Mouse (Mus musculus): ENCODE measurements around the gene Ranbp3. TPM values are rescaled to one million over a fixed set of nuclear protein-coding genes. Genes with fewer than 3 reads are reported as not detected.
"Not testable (repeated sequence)": the region's sequence is repeated elsewhere in the genome, so short reads cannot be mapped to it uniquely, and the experiment has no call there.

Gene Ranbp3
- polyA plus RNA-seq (2015; fragmentation: Nextera tagmentation; extraction: Ambion mirVana), result 102 and 105 TPM in 2 replicates

- Histone ChIP-seq H3K9ac (peak within 1 kb of the TSS; percentile 97), H3K27me3 (peaks cover 5% of the 10 kb centered on the region), H3K9me3 (no peaks in the 10 kb centered on the region), H3K4me2 (replicated peaks) (peak within 1 kb of the TSS; percentile 84), H3K4me3 (peak within 1 kb of the TSS; percentile 96), H3K4me1 (peaks cover 31% of the 10 kb centered on the region), H3K27ac (peak within 1 kb of the TSS; percentile 88), H3K36me3 (peaks cover 30% of the 10 kb centered on the region)
- WGBS, result under 1% methylated on average over 62 of the region's 66 CpGs
- ATAC-seq (ENCODE audit: low FRiP score, low read depth), result peak; percentile 92
These were observed at the start of gene Ranbp3 for GRCm38 (mm10) chr17:56672941-56673646. Gene Ranbp3 (plus strand): TSS chr17:56673294.

DNA sequence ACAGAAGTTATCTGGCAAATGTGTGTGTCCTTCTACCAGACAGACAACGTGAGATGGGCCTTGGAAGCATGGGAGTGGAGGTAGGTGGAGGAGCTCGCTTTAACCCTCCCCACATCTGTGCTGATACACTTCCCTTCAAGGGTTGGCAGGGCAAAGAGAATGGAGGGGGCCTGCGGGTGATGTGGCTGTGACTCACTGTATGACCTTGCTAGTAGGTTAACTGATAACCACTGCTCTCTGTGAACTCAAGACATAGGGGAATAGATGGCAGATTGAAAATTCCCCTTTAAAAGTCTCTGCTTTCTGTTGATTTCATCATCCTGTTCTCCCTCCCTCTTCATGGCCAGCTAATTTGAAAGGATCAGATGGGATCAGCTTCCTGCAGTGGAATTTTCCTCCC is 47.6 kb upstream of the Ranbp3 start:
- Histone ChIP-seq H3K27me3 (no peaks in the 10 kb centered on the region), H3K9ac (peak overlapping the region; percentile 96; the same call in 1 of the 2 replicates)

GRCm38 (mm10) chr17:56626260-56626659 is 46.8 kb upstream of the Ranbp3 start:
- no peak; the same call in 1 of the 2 replicates for ATAC-seq (ENCODE audit: low FRiP score, low read depth)
- peaks cover 35% of the 10 kb centered on the region for H3K36me3 ChIP-seq
- H3K9ac ChIP-seq, result peak overlapping the region; percentile 96
- H3K4me1 ChIP-seq, result peaks cover 25% of the 10 kb centered on the region
- peak overlapping the region; percentile 72; the same call in 1 of the 2 replicates for H3K27ac ChIP-seq
- H3K9me3 ChIP-seq, result no peaks in the 10 kb centered on the region
- H3K4me2 ChIP-seq (replicated peaks), result peak overlapping the region; percentile 96
- H3K27me3 ChIP-seq, result no peaks in the 10 kb centered on the region
- under 1% methylated on average over 32 of the region's 32 CpGs for WGBS
- peak overlapping the region; percentile 93 for H3K4me3 ChIP-seq

More for the DNA sequence above, 47.6 kb upstream of the Ranbp3 start:
- Histone ChIP-seq H3K36me3 (peaks cover 42% of the 10 kb centered on the region), H3K4me3 (peak overlapping the region; percentile 93), H3K4me1 (peaks cover 25% of the 10 kb centered on the region), H3K9me3 (no peaks in the 10 kb centered on the region), H3K27ac (no peak overlapping the region), H3K4me2 (replicated peaks) (peak overlapping the region; percentile 96)
- ATAC-seq (ENCODE audit: low FRiP score, low read depth), result no peak
- 87% methylated on average over 3 of the region's 3 CpGs for WGBS

DNA sequence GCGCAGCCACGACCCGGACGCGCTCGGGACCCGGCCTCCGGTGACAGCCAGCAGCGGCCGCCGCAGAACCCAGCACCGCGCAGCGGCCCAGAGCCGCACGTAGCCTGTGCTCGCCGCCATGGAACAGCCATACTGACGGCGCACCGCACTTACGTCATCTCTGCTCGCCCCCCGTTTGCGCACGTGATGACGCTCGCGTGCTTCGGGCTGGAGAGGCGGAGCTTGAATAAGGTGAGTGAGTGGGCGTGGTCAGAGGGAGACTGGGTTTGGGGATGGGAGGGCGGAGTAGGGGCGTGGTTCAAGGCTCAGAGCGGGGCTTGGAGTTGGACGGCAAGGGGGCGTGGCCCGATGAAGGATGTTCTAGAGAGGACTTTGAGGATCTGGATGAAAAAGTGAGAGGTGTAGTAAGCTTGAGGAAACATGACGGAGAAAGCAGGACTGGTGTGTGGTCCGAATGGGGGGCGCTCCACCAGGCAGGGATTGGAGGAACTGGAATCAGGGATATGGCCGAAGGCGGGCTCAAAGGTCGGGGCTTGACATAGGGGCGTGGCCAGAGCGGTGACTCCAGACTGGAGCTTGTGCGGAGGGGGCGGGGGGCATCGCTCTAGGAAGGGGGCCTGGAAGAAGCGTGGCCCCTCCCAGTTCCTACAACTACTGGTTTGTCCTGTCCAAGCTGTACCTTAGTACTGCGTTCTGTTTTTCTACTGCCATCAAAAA is 46.2 kb upstream of the Ranbp3 start, which contains the start of gene Lonp1:
Gene Lonp1, minus strand, starts transcription at position 134 of the 717 bp plus-strand sequence.
- H3K36me3 ChIP-seq, result peaks cover 30% of the 10 kb centered on the region
- H3K4me2 ChIP-seq (replicated peaks), result peak within 1 kb of the TSS; percentile 96
- WGBS, result under 1% methylated on average over 51 of the region's 51 CpGs
- peak; percentile 94 for ATAC-seq (ENCODE audit: low FRiP score, low read depth)
- H3K9me3 ChIP-seq, result no peaks in the 10 kb centered on the region
- peak within 1 kb of the TSS; percentile 74 for H3K27ac ChIP-seq
- peak within 1 kb of the TSS; percentile 93 for H3K4me3 ChIP-seq
- H3K9ac ChIP-seq, result peak within 1 kb of the TSS; percentile 96
- no peaks in the 10 kb centered on the region for H3K27me3 ChIP-seq
- peaks cover 25% of the 10 kb centered on the region for H3K4me1 ChIP-seq

- no peaks in the 10 kb centered on the region for H3K27me3 ChIP-seq
- H3K4me3 ChIP-seq, result peak within 1 kb of the TSS; percentile 93
- peak within 1 kb of the TSS; percentile 74 for H3K27ac ChIP-seq
- H3K4me2 ChIP-seq (replicated peaks), result peak within 1 kb of the TSS; percentile 96
- peaks cover 25% of the 10 kb centered on the region for H3K4me1 ChIP-seq
- peaks cover 22% of the 10 kb centered on the region for H3K36me3 ChIP-seq
- H3K9me3 ChIP-seq, result no peaks in the 10 kb centered on the region
- peak; percentile 34; the same call in 1 of the 2 replicates for ATAC-seq (ENCODE audit: low FRiP score, low read depth)
- 6% methylated on average over 26 of the region's 26 CpGs for WGBS
- peak within 1 kb of the TSS; percentile 56 for H3K9ac ChIP-seq
These were observed 45.4 kb upstream of the Ranbp3 start, which contains the start of gene Catsperd for GRCm38 (mm10) chr17:56627530-56628277. Gene Catsperd (plus strand): TSS chr17:56628143.

GRCm38 (mm10) chr17:56629800-56630781 is 43.0 kb upstream of the Ranbp3 start:
- 86% methylated on average over 27 of the region's 27 CpGs for WGBS

DNA sequence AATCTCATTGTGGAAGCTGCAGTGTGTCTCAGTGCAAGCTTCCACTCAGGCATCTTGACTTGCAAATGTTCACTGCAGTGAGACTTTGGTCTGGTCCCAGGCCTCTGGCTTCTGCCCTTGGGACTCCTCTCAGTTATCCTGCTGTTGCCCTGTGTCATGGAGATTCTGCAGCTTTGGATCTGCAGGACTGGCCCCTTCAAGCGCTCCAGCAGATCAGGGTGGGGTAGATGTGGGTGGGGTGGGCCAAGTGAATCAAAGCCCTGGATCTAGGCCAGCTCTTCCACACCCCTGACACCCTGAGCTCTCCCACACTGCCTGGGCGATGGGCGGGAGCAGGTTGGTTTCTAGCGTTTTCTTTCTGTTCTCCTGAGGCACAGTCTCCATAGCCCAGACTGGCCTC is 41.3 kb upstream of the Ranbp3 start:
- no peak overlapping the region for H3K27ac ChIP-seq
- ATAC-seq (ENCODE audit: low FRiP score, low read depth), result no peak

More at GRCm38 (mm10) chr17:56629800-56630781, 43.0 kb upstream of the Ranbp3 start:
- not testable (repeated sequence) for H3K27ac ChIP-seq; H3K4me3 ChIP-seq; H3K27me3 ChIP-seq; H3K9ac ChIP-seq; ATAC-seq (ENCODE audit: low FRiP score, low read depth); H3K36me3 ChIP-seq; H3K4me2 ChIP-seq (replicated peaks); H3K9me3 ChIP-seq
- peaks cover 21% of the 10 kb centered on the region for H3K4me1 ChIP-seq

GRCm38 (mm10) chr17:56634023-56634422 is 39.1 kb upstream of the Ranbp3 start:
- Histone ChIP-seq H3K9ac (no peak overlapping the region), H3K9me3 (no peaks in the 10 kb centered on the region), H3K27me3 (no peaks in the 10 kb centered on the region), H3K4me3 (no peak overlapping the region), H3K36me3 (no peaks in the 10 kb centered on the region), H3K27ac (no peak overlapping the region), H3K4me1 (no peaks in the 10 kb centered on the region), H3K4me2 (replicated peaks) (no peak overlapping the region)
- ATAC-seq (ENCODE audit: low FRiP score, low read depth), result no peak
- WGBS, result 85% methylated on average over 6 of the region's 6 CpGs

More for the DNA sequence above, 41.3 kb upstream of the Ranbp3 start:
- H3K27me3 ChIP-seq, result no peaks in the 10 kb centered on the region
- H3K4me2 ChIP-seq (replicated peaks), result no peak overlapping the region
- no peak overlapping the region for H3K9ac ChIP-seq
- no peaks in the 10 kb centered on the region for H3K9me3 ChIP-seq
- H3K4me3 ChIP-seq, result no peak overlapping the region
- H3K36me3 ChIP-seq, result no peaks in the 10 kb centered on the region
- peaks cover 10% of the 10 kb centered on the region for H3K4me1 ChIP-seq
- 62% methylated on average over 4 of the region's 4 CpGs for WGBS

- Histone ChIP-seq H3K27ac (no peak overlapping the region), H3K9me3 (no peaks in the 10 kb centered on the region), H3K9ac (no peak overlapping the region), H3K27me3 (no peaks in the 10 kb centered on the region), H3K36me3 (no peaks in the 10 kb centered on the region), H3K4me2 (replicated peaks) (no peak overlapping the region), H3K4me1 (no peaks in the 10 kb centered on the region), H3K4me3 (no peak overlapping the region)
- no peak for ATAC-seq (ENCODE audit: low FRiP score, low read depth)
- 77% methylated on average over 4 of the region's 4 CpGs for WGBS
These were observed 29.9 kb upstream of the Ranbp3 start for GRCm38 (mm10) chr17:56643237-56643636.

- no peak overlapping the region for H3K4me2 ChIP-seq (replicated peaks)
- H3K9me3 ChIP-seq, result no peaks in the 10 kb centered on the region
- no peak for ATAC-seq (ENCODE audit: low FRiP score, low read depth)
- no peaks in the 10 kb centered on the region for H3K4me1 ChIP-seq
- H3K36me3 ChIP-seq, result no peaks in the 10 kb centered on the region
- WGBS, result 73% methylated on average over 10 of the region's 13 CpGs
- no peak overlapping the region for H3K4me3 ChIP-seq
- H3K9ac ChIP-seq, result no peak overlapping the region
- H3K27me3 ChIP-seq, result no peaks in the 10 kb centered on the region
- no peak overlapping the region for H3K27ac ChIP-seq
These were observed 25.5 kb upstream of the Ranbp3 start for GRCm38 (mm10) chr17:56647546-56647945.

DNA sequence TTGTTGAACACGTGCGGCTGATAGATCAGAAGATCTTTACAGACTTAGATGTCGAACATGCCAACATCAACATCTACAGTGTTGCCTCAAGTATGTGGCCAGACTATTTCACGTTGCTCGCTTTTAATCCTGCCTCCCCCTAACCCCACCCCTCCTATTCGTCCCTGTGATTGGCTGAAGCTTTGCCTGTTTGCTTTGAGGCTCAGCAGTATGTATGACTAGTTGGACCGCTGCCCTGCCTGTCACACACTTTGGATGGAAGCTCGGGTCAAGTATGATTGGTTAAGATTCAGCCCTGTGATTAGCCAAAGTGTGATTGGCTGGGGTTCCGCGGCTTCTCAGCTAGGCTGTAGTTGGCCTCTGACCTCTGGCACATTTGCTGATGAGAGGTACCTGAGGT is 21.3 kb upstream of the Ranbp3 start:
- Histone ChIP-seq H3K4me1 (no peaks in the 10 kb centered on the region), H3K9me3 (no peaks in the 10 kb centered on the region), H3K36me3 (no peaks in the 10 kb centered on the region), H3K4me2 (replicated peaks) (no peak overlapping the region), H3K27me3 (no peaks in the 10 kb centered on the region), H3K4me3 (no peak overlapping the region), H3K27ac (no peak overlapping the region), H3K9ac (no peak overlapping the region)
- peak; percentile 44; the same call in 1 of the 2 replicates for ATAC-seq (ENCODE audit: low FRiP score, low read depth)
- WGBS, result 39% methylated on average over 10 of the region's 10 CpGs
